Mouse (Mus musculus): ENCODE measurements around the gene Cntfr. TPM values are rescaled to one million over a fixed set of nuclear protein-coding genes. Genes with fewer than 3 reads are reported as not detected.
"Not testable (repeated sequence)": the region's sequence is repeated elsewhere in the genome, so short reads cannot be mapped to it uniquely, and the experiment has no call there.

The Cntfr gene
- polyA plus RNA-seq (2015; fragmentation: Nextera tagmentation; extraction: Ambion mirVana) = 16.2 and 19.0 TPM in 2 replicates

GRCm38 (mm10) chr4:41696930-41697841, at the start of gene Cntfr:
Gene Cntfr, minus strand, starts transcription at chr4:41697089.
- not testable (repeated sequence) for H3K9me3 ChIP-seq (replicated peaks); H3K27ac ChIP-seq (replicated peaks); H3K27me3 ChIP-seq; H3K4me1 ChIP-seq; ATAC-seq (ENCODE audit: insufficient number of reproducible peaks, low FRiP score, low TSS enrichment, low read depth); H3K9ac ChIP-seq; H3K36me3 ChIP-seq; H3K4me3 ChIP-seq (replicated peaks)
- peak within 1 kb of the TSS; percentile 37; the same call in 1 of the 2 replicates for H3K4me2 ChIP-seq (replicated peaks)
- WGBS = 14% methylated on average over 29 of the region's 40 CpGs

GRCm38 (mm10) chr4:41745021-41745420, 48.1 kb upstream of the Cntfr start:
- no peaks in the 10 kb centered on the region for H3K36me3 ChIP-seq
- no peaks in the 10 kb centered on the region for H3K27me3 ChIP-seq
- no peak overlapping the region for H3K27ac ChIP-seq (replicated peaks)
- 61% methylated on average over 1 of the region's 1 CpGs for WGBS
- H3K9ac ChIP-seq = no peak overlapping the region
- H3K9me3 ChIP-seq (replicated peaks) = 0 out of 2 replicates have a peak, but pooled peaks cover 8% of the 10 kb centered on the region
- no peak overlapping the region for H3K4me2 ChIP-seq (replicated peaks)
- no peak for ATAC-seq (ENCODE audit: insufficient number of reproducible peaks, low FRiP score, low TSS enrichment, low read depth)
- H3K4me1 ChIP-seq = peaks cover 8% of the 10 kb centered on the region
- H3K4me3 ChIP-seq (replicated peaks) = no peak overlapping the region

DNA sequence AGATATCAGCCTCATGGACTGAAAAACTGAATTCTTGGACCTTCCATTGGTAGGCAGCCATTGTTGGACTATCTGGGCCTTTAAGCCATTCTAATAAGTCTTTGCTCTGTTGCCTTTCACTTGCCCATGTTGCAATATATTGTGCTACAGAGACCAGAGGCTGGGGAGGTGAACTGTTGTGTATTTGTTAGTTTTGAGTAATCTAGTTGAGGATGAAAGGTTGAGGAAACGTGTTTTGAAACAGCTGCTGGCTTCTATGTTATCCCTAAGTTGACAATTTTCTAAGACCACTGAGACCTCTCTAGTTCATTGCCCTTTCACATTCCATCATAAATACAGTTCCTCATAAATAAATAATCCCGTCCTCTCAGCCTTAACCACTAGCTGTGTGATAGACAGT, 47.2 kb upstream of the Cntfr start:
- 64% methylated on average over 2 of the region's 2 CpGs for WGBS
- Histone ChIP-seq H3K4me2 (replicated peaks) (no peak overlapping the region), H3K4me3 (replicated peaks) (no peak overlapping the region), H3K36me3 (0 out of 2 replicates have a peak, but pooled peaks cover 4% of the 10 kb centered on the region), H3K4me1 (peaks cover 15% of the 10 kb centered on the region), H3K9me3 (replicated peaks) (0 out of 2 replicates have a peak, but pooled peaks cover 8% of the 10 kb centered on the region), H3K9ac (no peak overlapping the region), H3K27ac (replicated peaks) (no peak overlapping the region), H3K27me3 (no peaks in the 10 kb centered on the region)
- no peak for ATAC-seq (ENCODE audit: insufficient number of reproducible peaks, low FRiP score, low TSS enrichment, low read depth)

- Histone ChIP-seq H3K9me3 (replicated peaks) (0 out of 2 replicates have a peak, but pooled peaks cover 4% of the 10 kb centered on the region), H3K27me3 (no peaks in the 10 kb centered on the region), H3K4me1 (peaks cover 18% of the 10 kb centered on the region), H3K4me2 (replicated peaks) (peak overlapping the region; percentile 88), H3K27ac (replicated peaks) (peak overlapping the region; percentile 89), H3K9ac (peak overlapping the region; percentile 54), H3K4me3 (replicated peaks) (peak overlapping the region; percentile 74), H3K36me3 (peaks cover 9% of the 10 kb centered on the region; the same call in 1 of the 2 replicates)
- peak; percentile 96 for ATAC-seq (ENCODE audit: insufficient number of reproducible peaks, low FRiP score, low TSS enrichment, low read depth)
- under 1% methylated on average over 27 of the region's 27 CpGs for WGBS
Measured at GRCm38 (mm10) chr4:41741158-41741560, 44.3 kb upstream of the Cntfr start.

DNA sequence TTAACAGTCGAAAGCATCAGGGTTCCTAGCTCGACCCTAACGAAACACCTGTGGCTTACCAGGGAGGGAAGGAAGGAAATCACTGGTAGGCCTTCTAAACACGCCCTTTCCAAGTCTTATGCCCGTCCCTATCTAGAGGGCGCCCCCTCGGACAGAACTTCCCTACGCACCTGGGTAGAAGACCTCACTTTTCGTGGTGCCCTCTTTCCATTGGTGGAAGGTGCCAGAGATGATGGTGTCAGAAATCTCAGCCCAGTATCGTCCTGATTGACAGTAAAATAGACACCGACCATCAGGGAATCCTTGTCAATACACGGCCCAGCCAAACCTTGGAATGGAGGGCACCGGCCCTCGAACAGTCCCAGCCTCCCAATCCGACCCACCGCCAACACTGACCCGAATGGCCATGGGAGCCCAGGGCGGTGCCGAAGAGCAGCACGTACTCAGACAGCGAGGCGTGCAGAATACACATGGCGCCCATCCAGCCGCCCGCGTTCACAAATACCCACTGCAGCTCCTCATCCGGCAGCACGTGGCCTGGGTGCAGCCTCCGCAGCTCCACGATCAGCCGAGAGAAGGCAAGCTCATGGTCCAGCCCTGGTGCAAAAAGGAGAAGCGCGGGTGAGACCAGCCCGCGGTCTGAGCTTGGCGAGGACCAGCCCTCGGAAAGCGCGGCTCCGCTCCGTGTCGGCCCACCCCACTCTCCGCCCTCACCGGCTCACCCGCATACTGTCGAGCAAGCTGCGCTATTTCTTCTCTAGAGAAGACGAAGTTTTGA, 43.7 kb upstream of the Cntfr start:
- peak; percentile 78 for ATAC-seq (ENCODE audit: insufficient number of reproducible peaks, low FRiP score, low TSS enrichment, low read depth)
- H3K9ac ChIP-seq = peak overlapping the region; percentile 54
- peak overlapping the region; percentile 89 for H3K27ac ChIP-seq (replicated peaks)
- peak overlapping the region; percentile 74 for H3K4me3 ChIP-seq (replicated peaks)
- peaks cover 9% of the 10 kb centered on the region; the same call in 1 of the 2 replicates for H3K36me3 ChIP-seq
- no peaks in the 10 kb centered on the region for H3K9me3 ChIP-seq (replicated peaks)
- WGBS = 1% methylated on average over 47 of the region's 48 CpGs
- peaks cover 18% of the 10 kb centered on the region for H3K4me1 ChIP-seq
- peak overlapping the region; percentile 88 for H3K4me2 ChIP-seq (replicated peaks)
- no peaks in the 10 kb centered on the region for H3K27me3 ChIP-seq

DNA sequence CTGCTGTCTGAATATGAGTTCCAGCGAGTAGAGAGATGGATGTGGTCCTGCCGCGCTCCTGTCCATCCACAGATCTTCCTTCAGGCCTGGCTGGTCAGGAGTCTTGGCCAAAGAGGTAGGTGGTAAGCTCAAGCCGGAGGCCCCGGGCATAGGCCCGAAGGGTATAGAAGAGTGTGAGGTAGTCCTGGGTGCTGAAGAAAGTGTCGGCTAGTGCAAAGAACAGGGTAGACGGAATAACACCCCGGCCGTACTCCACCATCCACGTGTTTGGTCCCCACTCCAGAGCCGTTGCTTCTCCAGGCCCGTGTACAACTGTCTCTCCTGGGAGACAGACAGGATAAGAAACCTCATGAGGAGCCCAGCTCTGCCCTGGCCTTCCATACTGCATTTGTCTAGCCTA, 42.4 kb upstream of the Cntfr start:
- H3K9me3 ChIP-seq (replicated peaks) = no peaks in the 10 kb centered on the region
- H3K27ac ChIP-seq (replicated peaks) = no peak overlapping the region
- ATAC-seq (ENCODE audit: insufficient number of reproducible peaks, low FRiP score, low TSS enrichment, low read depth) = no peak
- H3K9ac ChIP-seq = peak overlapping the region; percentile 1; the same call in 1 of the 2 replicates
- H3K4me1 ChIP-seq = peaks cover 18% of the 10 kb centered on the region
- H3K27me3 ChIP-seq = no peaks in the 10 kb centered on the region
- WGBS = 94% methylated on average over 13 of the region's 13 CpGs
- no peak overlapping the region for H3K4me2 ChIP-seq (replicated peaks)
- no peak overlapping the region for H3K4me3 ChIP-seq (replicated peaks)
- peaks cover 9% of the 10 kb centered on the region; the same call in 1 of the 2 replicates for H3K36me3 ChIP-seq

- H3K27ac ChIP-seq (replicated peaks) = no peak overlapping the region
- H3K9ac ChIP-seq = no peak overlapping the region
- peaks cover 18% of the 10 kb centered on the region for H3K4me1 ChIP-seq
- no peak overlapping the region for H3K4me3 ChIP-seq (replicated peaks)
- H3K36me3 ChIP-seq = peaks cover 9% of the 10 kb centered on the region; the same call in 1 of the 2 replicates
- WGBS = 57% methylated on average over 1 of the region's 1 CpGs
- H3K4me2 ChIP-seq (replicated peaks) = no peak overlapping the region
- no peak for ATAC-seq (ENCODE audit: insufficient number of reproducible peaks, low FRiP score, low TSS enrichment, low read depth)
- peaks cover 3% of the 10 kb centered on the region for H3K27me3 ChIP-seq
- H3K9me3 ChIP-seq (replicated peaks) = no peaks in the 10 kb centered on the region
Measured at GRCm38 (mm10) chr4:41738256-41738603, 41.3 kb upstream of the Cntfr start.

- WGBS = 36% methylated on average over 8 of the region's 8 CpGs
- Histone ChIP-seq H3K9me3 (replicated peaks) (no peaks in the 10 kb centered on the region), H3K4me1 (peaks cover 18% of the 10 kb centered on the region), H3K4me3 (replicated peaks) (no peak overlapping the region), H3K27ac (replicated peaks) (no peak overlapping the region), H3K27me3 (peaks cover 8% of the 10 kb centered on the region), H3K4me2 (replicated peaks) (no peak overlapping the region), H3K36me3 (peaks cover 9% of the 10 kb centered on the region; the same call in 1 of the 2 replicates), H3K9ac (no peak overlapping the region)
- ATAC-seq (ENCODE audit: insufficient number of reproducible peaks, low FRiP score, low TSS enrichment, low read depth) = no peak; the same call in 1 of the 2 replicates
Measured at GRCm38 (mm10) chr4:41737602-41738255, 40.8 kb upstream of the Cntfr start.

- Histone ChIP-seq H3K4me1 (peaks cover 10% of the 10 kb centered on the region), H3K9ac (no peak within 1 kb of the TSS), H3K27me3 (peaks cover 65% of the 10 kb centered on the region), H3K27ac (replicated peaks) (no peak within 1 kb of the TSS), H3K4me2 (replicated peaks) (peak within 1 kb of the TSS; percentile 71), H3K4me3 (replicated peaks) (peak within 1 kb of the TSS; percentile 38), H3K9me3 (replicated peaks) (no peaks in the 10 kb centered on the region), H3K36me3 (no peaks in the 10 kb centered on the region)
- WGBS = 2% methylated on average over 50 of the region's 50 CpGs
- peak; percentile 45 for ATAC-seq (ENCODE audit: insufficient number of reproducible peaks, low FRiP score, low TSS enrichment, low read depth)
Measured at GRCm38 (mm10) chr4:41731052-41731765, 34.3 kb upstream of the Cntfr start, which contains the start of gene Arid3c. Gene Arid3c, minus strand, starts transcription at chr4:41731142.

DNA sequence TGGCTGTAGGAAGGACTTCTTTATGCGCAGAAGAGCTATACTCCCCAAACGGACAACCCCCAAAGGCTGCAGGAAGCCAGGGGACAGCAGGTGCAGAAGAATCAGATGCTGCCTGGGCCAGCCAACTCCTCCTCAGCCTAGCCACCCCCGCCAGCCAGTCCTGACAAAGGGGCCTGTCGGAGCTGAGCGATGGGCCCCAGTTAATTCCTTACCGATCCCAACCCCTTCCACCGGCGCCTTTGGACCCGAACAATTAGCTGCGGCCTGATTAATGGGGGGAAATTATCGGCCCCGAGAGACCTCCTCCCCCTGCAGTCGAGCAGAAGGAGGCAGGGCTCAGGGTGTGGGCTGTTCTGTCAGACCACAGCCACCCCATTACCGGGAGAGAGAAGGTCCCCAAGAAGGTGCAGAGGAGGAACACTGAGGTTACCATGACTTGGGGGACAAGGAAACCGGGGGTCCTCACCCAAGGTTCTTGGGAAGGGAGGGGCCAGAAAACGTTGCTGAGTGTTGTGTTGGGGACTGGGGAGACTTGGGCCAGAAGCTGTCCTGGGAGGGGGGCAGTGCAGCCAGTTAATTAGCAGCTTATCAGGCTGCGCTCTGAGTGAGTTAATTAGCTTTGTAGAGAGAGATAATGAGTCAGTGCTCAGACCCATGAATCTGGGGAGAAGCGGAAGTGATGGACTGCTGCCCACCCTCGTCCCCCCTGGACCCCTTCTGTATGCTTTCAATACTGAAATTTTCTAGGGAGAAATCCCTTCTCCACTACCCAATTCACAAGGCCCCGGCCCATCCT, 30.1 kb upstream of the Cntfr start:
- Histone ChIP-seq H3K4me1 (peaks cover 26% of the 10 kb centered on the region), H3K4me3 (replicated peaks) (no peak overlapping the region), H3K36me3 (no peaks in the 10 kb centered on the region), H3K9ac (no peak overlapping the region), H3K4me2 (replicated peaks) (no peak overlapping the region), H3K27ac (replicated peaks) (no peak overlapping the region), H3K27me3 (peaks cover 80% of the 10 kb centered on the region), H3K9me3 (replicated peaks) (no peaks in the 10 kb centered on the region)
- ATAC-seq (ENCODE audit: insufficient number of reproducible peaks, low FRiP score, low TSS enrichment, low read depth) = no peak
- WGBS = 13% methylated on average over 20 of the region's 20 CpGs
